Mouse (Mus musculus) urinary bladder, postnatal 36 days (tissue): ENCODE data around the gene Olfr1316.

Source experiments
- DNase-seq, 2 experiments: peaks; one replicate each; pipeline ENCODE4 v3.0.0; 2022; ENCODE audit warnings: low spot score in 2 of 2, mixed read lengths in 1 of 2

Gene Olfr1316

DNA sequence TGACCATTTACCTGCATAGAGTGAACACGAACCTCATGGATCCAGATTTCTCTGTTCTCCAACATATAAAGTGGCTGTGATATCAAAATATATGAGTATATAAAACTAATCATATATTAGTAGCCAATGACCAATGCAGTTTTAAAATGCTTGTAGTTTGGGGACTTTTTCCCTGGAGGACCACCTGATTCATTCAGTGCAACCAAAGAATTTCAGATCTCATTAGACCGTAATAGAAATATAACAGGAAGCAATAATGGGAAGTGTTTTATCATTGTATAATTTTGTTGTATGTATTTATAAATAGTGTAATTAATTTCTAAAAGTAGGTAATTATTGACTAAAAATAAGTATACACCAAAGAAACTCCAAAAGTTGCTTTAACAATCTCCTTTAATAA, at the start of gene Olfr1316:
Gene Olfr1316 (minus strand): TSS at position 101 of the 400 bp plus-strand sequence.
- no peak for DNase-seq

DNA sequence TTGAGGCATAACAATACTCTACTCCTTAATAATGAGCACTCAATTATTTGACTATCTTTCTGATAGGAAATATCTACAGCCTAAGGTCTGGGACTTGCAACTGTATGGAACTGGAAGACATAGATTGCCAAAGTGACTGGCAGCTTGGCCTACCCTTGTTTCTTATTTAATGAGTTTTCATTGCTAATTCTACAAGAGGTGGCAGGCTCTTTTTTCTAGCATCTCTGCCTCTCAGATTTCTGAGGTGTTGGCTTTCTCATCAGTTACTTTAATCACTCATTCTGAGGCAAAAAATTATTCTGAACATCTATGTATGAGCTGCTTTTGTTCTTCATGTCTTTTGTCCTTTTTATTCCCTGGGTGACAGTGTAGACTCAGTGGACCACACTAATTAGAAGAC, 19.1 kb upstream of the Olfr1316 start, which contains the start of gene Olfr1318:
Gene Olfr1318 (plus strand): TSS at position 301 of the 400 bp plus-strand sequence.
- DNase-seq, result no peak

DNA sequence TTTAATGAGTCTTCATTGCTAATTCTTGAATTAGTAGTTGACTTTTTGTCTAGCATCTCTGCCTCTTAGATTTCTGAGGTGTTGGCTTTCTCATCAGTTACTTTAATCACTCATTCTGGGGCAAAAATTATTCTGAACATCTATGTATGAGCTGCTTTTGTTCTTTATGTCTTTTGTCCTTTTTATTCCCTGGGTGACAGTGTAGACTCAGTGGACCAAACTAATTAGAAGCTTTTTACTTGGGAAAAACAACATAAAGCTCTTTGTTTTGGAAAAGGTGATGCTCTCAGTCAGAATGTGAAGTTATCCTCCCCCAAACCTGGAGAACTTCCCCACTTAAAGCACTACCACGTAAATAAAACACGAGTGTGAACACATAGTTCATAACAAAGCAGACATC, 5.3 kb upstream of the Olfr1316 start, which contains the start of gene Olfr1317:
Gene Olfr1317 (plus strand): TSS at position 301 of the 400 bp plus-strand sequence.
- DNase-seq, result no peak

DNA sequence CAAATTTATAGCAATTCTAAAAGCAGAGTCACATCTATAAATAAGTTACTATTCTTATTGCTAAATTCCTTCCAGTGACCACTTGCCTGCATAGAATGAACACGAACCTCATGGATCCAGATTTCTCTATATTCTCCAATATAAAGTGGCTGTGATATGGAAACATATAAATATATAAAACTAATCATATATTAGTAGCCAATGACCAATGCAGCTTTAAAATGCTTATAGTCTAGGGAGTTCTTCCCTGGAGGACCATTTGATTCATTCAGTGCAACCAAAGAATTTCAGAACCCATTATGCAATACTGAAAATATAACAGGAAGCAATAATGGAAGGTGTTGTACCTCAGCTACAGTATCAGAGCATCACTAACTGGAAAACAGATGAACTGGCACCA, 19.4 kb downstream of the Olfr1316 start, which contains the start of gene Olfr1315-ps1:
Gene Olfr1315-ps1 (minus strand): TSS at position 101 of the 400 bp plus-strand sequence.
- no peak for DNase-seq

DNA sequence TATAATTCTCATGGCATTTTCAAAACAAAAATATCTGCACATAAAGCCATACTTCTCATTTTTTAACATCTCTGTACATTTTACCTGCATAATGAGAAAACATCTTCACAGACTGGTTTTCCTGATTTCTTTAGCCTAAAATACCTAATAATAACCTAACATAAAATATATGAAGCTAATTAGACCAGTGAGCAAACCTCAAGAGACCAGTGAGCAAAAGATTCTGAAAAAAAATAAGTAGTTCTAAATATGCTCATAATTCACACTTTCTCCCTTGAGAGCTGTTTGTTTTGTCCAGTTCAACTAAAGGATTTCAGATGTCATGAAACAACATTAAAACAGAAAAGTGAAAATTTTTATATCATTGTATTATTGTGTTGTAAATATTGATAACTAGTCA, 38.1 kb downstream of the Olfr1316 start, which contains the start of gene Olfr1314:
Gene Olfr1314 (minus strand): TSS at position 101 of the 400 bp plus-strand sequence.
- DNase-seq, result no peak

DNA sequence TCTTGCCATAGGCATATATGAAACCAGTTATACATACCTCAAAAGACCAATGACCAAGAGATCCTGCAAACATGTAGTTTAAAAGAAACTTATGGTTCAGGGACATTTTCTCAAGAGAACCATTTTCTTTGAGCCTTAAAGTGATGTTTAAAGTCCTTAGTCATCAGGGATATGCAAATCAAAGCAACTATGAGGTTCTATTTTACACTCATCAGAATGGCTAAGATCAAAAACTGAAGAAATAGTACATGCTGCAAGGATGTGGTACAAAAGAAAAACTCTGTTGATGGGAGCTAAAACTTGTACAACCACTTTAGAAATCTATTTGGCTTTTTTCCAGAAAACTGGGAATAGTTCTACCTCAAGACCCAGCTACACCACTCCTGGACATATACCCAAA, 57.0 kb downstream of the Olfr1316 start, which contains the start of gene Olfr1313:
Gene Olfr1313 (minus strand): TSS at position 101 of the 400 bp plus-strand sequence.
- no peak for DNase-seq
